Mouse (Mus musculus): ENCODE results near the gene Zfp369. TPM values are rescaled to one million over a fixed set of nuclear protein-coding genes. Genes with fewer than 3 reads are reported as not detected.
"Not testable (repeated sequence)": the region's sequence is repeated elsewhere in the genome, so short reads cannot be mapped to it uniquely, and the experiment has no call there.

Gene Zfp369
- polyA plus RNA-seq, 1 experiment from 2014 or later = 19.4 TPM

DNA sequence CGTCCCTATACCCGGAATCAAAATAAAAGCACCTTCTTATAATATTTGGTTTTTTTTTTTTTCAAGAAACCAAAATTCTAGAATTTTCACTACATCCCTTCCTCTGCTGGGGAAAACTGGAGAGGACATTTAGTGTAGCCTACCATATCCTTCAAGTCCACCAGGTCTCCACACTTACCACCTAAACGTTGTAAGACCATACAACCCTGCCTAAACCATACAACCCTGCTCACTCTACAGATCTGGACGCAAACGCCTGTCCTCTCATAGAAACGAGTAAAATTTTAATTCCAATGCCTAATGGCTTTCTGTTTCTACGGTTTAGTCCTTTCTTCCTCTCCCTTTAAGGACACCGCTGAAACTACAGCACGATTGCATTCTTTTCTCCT lies 626 bp upstream of the Zfp369 start:
- H3K4me2 ChIP-seq = peak overlapping the region; percentile 57
- H3K9ac ChIP-seq (replicated peaks) = peak overlapping the region; percentile 71
- peaks cover 48% of the 10 kb centered on the region for H3K9me3 ChIP-seq
- no peaks in the 10 kb centered on the region for H3K27me3 ChIP-seq
- ATAC-seq (ENCODE audit: insufficient number of reproducible peaks, insufficient read depth, low FRiP score, low TSS enrichment, low read depth) = peak; percentile 57; the same call in 1 of the 2 replicates
- peaks cover 49% of the 10 kb centered on the region for H3K36me3 ChIP-seq
- peak overlapping the region; percentile 84 for H3K27ac ChIP-seq
- H3K4me1 ChIP-seq (replicated peaks) = no peaks in the 10 kb centered on the region
- peak overlapping the region; percentile 63 for H3K4me3 ChIP-seq (replicated peaks)
- 14% methylated on average over 9 of the region's 9 CpGs for WGBS

DNA sequence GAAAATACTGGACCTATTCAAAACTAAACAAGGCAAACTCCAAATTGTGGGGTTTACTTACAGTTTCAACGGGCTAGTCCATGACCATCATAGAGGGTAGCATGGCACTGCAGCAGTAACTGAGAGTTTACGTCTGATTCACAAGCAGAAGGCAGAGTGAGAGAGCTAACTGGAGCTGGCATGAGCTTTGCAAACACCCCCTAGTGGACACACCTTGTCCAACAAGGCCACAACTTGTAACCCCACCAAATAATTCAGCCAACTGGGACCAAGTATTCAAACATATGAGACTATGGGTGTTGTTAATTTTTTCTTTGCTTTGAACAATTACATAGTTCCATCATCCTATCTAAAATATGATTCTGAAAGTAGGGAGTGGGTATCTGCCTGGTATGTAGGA lies 8.2 kb downstream of the Zfp369 start:
- H3K4me1 ChIP-seq (replicated peaks) = no peaks in the 10 kb centered on the region
- 93% methylated on average over 2 of the region's 2 CpGs for WGBS
- H3K9me3 ChIP-seq = peaks cover 70% of the 10 kb centered on the region
- no peak overlapping the region for H3K9ac ChIP-seq (replicated peaks)
- peaks cover 87% of the 10 kb centered on the region for H3K36me3 ChIP-seq
- ATAC-seq (ENCODE audit: insufficient number of reproducible peaks, insufficient read depth, low FRiP score, low TSS enrichment, low read depth) = no peak
- H3K27me3 ChIP-seq = no peaks in the 10 kb centered on the region
- no peak overlapping the region for H3K4me2 ChIP-seq
- H3K27ac ChIP-seq = no peak overlapping the region
- no peak overlapping the region for H3K4me3 ChIP-seq (replicated peaks)

DNA sequence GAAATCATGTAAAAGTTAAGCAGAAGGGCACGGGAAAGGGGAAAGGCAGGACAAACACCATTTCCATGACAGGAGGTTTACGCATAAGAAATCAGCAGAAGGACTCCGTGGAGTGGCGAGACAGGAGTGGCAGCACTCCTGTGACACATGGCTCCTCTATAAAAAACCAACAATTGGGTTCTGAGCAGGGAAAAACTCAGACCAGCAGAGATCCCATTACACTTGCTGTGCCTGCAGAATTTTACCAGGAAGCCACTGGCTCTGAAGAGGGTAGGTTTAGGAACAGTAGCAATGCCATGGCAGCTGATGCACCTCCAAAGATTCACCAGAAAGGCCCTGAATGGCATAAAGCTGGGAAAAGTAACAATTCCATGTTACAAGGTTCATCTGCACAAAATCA lies 17.7 kb downstream of the Zfp369 start:
- Histone ChIP-seq H3K9me3 (peaks cover 78% of the 10 kb centered on the region), H3K27ac (no peak overlapping the region), H3K36me3 (peaks cover 67% of the 10 kb centered on the region), H3K9ac (replicated peaks) (no peak overlapping the region), H3K27me3 (no peaks in the 10 kb centered on the region), H3K4me2 (no peak overlapping the region), H3K4me1 (replicated peaks) (no peaks in the 10 kb centered on the region), H3K4me3 (replicated peaks) (no peak overlapping the region)
- WGBS = 94% methylated on average over 4 of the region's 4 CpGs
- no peak for ATAC-seq (ENCODE audit: insufficient number of reproducible peaks, insufficient read depth, low FRiP score, low TSS enrichment, low read depth)

DNA sequence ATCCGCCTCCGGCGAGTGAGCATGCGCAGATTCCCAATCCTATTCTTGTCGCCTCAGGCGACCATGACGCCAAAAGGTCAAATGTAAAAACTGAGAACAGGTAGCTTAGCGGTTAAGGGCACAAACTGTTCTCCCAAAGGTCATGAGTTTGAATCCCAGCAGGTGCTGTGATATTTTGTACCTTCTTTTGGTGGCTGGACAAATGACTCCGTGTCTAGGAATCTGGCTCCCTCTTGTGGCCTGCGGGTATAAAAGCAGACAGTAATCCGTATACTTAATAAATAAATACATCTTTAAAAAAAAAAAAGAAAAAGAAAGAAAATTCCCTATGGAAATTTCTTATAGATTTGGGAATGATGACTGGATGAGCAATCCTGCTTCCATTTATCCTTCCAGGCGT lies 32.2 kb downstream of the Zfp369 start:
- 38% methylated on average over 12 of the region's 12 CpGs for WGBS

DNA sequence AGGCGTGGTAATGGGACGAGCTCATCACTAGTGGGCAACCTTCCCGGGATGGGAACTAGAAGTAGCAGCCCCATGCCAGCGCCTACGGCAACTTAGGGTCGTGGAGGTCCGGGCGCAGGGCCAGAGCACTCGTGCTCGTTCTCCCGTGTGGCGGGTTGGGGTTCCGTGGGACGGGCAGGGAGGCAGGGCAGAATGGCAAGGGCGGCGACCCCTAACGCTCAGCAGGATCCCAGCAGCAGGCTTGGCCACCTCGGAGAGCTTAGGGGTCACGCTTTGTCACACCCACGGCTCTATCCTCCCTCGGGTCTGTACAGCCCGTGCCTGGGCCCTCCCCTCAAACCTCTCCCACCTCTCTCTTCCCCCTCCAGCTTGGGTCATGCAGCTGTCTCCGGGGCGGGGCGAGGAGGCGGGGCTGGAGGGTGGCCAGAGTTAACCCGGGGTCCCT lies 32.7 kb downstream of the Zfp369 start:
- Histone ChIP-seq H3K9ac (replicated peaks) (no peak overlapping the region), H3K9me3 (peaks cover 33% of the 10 kb centered on the region), H3K27ac (no peak overlapping the region), H3K4me3 (replicated peaks) (0 out of 2 replicates have a peak overlapping the region, but pooled peaks have one; percentile 6), H3K27me3 (no peaks in the 10 kb centered on the region), H3K4me1 (replicated peaks) (no peaks in the 10 kb centered on the region), H3K36me3 (no peaks in the 10 kb centered on the region), H3K4me2 (peak overlapping the region; percentile 41)
- ATAC-seq (ENCODE audit: insufficient number of reproducible peaks, insufficient read depth, low FRiP score, low TSS enrichment, low read depth) = no peak; the same call in 1 of the 2 replicates
- 38% methylated on average over 27 of the region's 27 CpGs for WGBS

More for the DNA sequence above, 32.2 kb downstream of the Zfp369 start:
- H3K27ac ChIP-seq; H3K36me3 ChIP-seq; H3K9ac ChIP-seq (replicated peaks); H3K27me3 ChIP-seq; H3K4me1 ChIP-seq (replicated peaks); ATAC-seq (ENCODE audit: insufficient number of reproducible peaks, insufficient read depth, low FRiP score, low TSS enrichment, low read depth): not testable (repeated sequence)
- peak overlapping the region; percentile 41 for H3K4me2 ChIP-seq
- H3K9me3 ChIP-seq = peaks cover 38% of the 10 kb centered on the region
- H3K4me3 ChIP-seq (replicated peaks) = 0 out of 2 replicates have a peak overlapping the region, but pooled peaks have one; percentile 6

DNA sequence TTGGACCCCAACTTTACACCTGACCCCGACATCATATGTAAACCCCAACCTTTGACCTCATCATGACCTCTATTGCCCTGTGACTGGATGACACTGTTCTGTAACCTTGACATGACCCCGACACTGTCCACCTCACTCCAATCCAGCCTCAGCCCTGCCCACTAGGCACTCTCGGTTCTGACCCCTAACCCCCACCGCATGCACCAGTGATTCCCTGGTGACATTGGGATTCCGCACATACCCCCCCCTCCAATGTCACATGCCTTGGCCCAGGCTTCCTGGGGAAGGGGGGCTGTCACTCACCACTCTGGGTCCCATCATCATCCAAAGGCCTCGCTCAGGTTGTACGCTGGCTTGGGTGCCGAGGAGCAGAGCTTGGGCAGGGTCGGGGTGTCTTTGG lies 33.2 kb downstream of the Zfp369 start:
- H3K4me2 ChIP-seq = no peak overlapping the region
- no peak for ATAC-seq (ENCODE audit: insufficient number of reproducible peaks, insufficient read depth, low FRiP score, low TSS enrichment, low read depth)
- 0 out of 2 replicates have a peak overlapping the region, but pooled peaks have one; percentile 6 for H3K4me3 ChIP-seq (replicated peaks)
- 94% methylated on average over 9 of the region's 9 CpGs for whole genome bisulfite sequencing
- H3K27me3 ChIP-seq = no peaks in the 10 kb centered on the region
- H3K9me3 ChIP-seq = peaks cover 29% of the 10 kb centered on the region
- no peak overlapping the region for H3K27ac ChIP-seq
- no peak overlapping the region for H3K9ac ChIP-seq (replicated peaks)
- no peaks in the 10 kb centered on the region for H3K4me1 ChIP-seq (replicated peaks)
- H3K36me3 ChIP-seq = no peaks in the 10 kb centered on the region

DNA sequence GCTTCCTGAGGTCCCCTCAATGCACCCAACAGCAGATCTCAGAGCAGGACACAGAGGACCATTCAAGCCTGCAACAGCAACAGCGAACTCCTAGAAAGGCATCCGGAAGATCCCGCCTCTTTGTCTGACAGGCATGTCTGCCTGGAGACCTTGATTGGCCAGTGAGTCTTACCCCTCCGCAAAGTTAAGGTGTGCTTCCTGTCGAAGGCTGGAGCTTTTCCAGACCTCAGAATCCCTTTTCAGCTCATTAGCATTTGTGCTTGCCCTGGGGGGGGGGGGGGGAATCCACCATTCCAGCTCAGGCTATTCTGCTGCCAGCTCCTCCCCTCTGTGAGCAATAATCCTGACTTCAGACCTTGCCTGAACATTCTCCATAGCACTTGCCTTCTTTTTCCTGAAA lies 69.9 kb downstream of the Zfp369 start:
- H3K36me3 ChIP-seq; ATAC-seq (ENCODE audit: insufficient number of reproducible peaks, insufficient read depth, low FRiP score, low TSS enrichment, low read depth); H3K27me3 ChIP-seq; H3K4me2 ChIP-seq; H3K9ac ChIP-seq (replicated peaks); H3K27ac ChIP-seq; H3K4me1 ChIP-seq (replicated peaks); H3K4me3 ChIP-seq (replicated peaks): not testable (repeated sequence)
- H3K9me3 ChIP-seq = peaks cover 14% of the 10 kb centered on the region; the same call in 1 of the 2 replicates
- WGBS = 46% methylated on average over 5 of the region's 5 CpGs

DNA sequence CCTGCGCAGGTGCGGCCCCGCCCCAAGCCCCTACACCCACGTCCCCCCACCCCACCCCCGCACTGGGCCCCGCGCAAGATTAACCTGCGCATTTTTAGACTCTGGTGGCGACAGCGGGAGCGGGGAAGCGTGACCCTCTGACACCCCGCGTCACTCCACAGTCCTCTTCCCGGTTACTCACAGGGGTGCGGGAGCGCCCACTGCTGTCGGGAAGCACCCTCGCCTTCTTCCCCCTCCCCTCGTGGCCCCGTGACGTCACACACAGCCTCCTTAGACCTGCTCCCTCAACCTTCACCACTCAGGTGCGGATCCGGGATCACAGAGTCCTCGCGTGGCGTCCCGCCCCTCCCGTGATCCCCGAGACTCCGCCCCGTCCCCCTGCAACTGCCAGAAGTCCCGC lies 73.2 kb downstream of the Zfp369 start:
- peak overlapping the region; percentile 45 for H3K4me2 ChIP-seq
- not testable (repeated sequence) for H3K27ac ChIP-seq; H3K27me3 ChIP-seq; ATAC-seq (ENCODE audit: insufficient number of reproducible peaks, insufficient read depth, low FRiP score, low TSS enrichment, low read depth); H3K4me1 ChIP-seq (replicated peaks); H3K9me3 ChIP-seq; H3K36me3 ChIP-seq; H3K9ac ChIP-seq (replicated peaks)
- peak overlapping the region; percentile 20 for H3K4me3 ChIP-seq (replicated peaks)
- 10% methylated on average over 33 of the region's 33 CpGs for WGBS

Other genes with a start within 250 kb of the Zfp369 start
- gene Spata31d1c, start 245.8 kb upstream of the Zfp369 start, polyA plus RNA-seq (2016; fragmentation: Nextera tagmentation; extraction: Ambion mirVana) = not detected in 2 replicates
- gene Prss47, start 226.1 kb upstream of the Zfp369 start, polyA plus RNA-seq (2016; fragmentation: Nextera tagmentation; extraction: Ambion mirVana) = not detected in 2 replicates
- gene Mfsd14b, start 165.8 kb upstream of the Zfp369 start, polyA plus RNA-seq (2016; fragmentation: Nextera tagmentation; extraction: Ambion mirVana) = 60.2 and 62.8 TPM in 2 replicates
- gene Olfr465-ps1, start 140.7 kb upstream of the Zfp369 start, polyA plus RNA-seq (2016; fragmentation: Nextera tagmentation; extraction: Ambion mirVana) = not detected in 2 replicates
- not detected in 2 replicates for gene Olfr466, start 128.6 kb upstream of the Zfp369 start, polyA plus RNA-seq (2016; fragmentation: Nextera tagmentation; extraction: Ambion mirVana)
- 0.05 and 0.11 TPM in 2 replicates for gene Nlrp4f, start 72.8 kb upstream of the Zfp369 start, polyA plus RNA-seq (2016; fragmentation: Nextera tagmentation; extraction: Ambion mirVana)
- gene Gm10775, start 19.3 kb upstream of the Zfp369 start, polyA plus RNA-seq (2016; fragmentation: Nextera tagmentation; extraction: Ambion mirVana) = not detected in 2 replicates
- gene Gm10139, start 233.9 kb downstream of the Zfp369 start, polyA plus RNA-seq (2016; fragmentation: Nextera tagmentation; extraction: Ambion mirVana) = not detected in 2 replicates